Mouse (Mus musculus) olfactory bulb, adult 2 months (tissue): ENCODE measurements around the gene Coro1c.

ENCODE experiments used
- CTCF ChIP-seq: fragments of 200-500 bp; IDR thresholded peaks from 2 replicates; pipeline ENCODE4 v1.5.1; 2012; ENCODE audit warnings: low read depth, mild to moderate bottlenecking, low read length, moderate library complexity; ENCODE audit not compliant: insufficient read depth
- POLR2A ChIP-seq: fragments of 200-500 bp; IDR thresholded peaks from 2 replicates; pipeline ENCODE4 v1.6.1; 2012; ENCODE audit warnings: mild to moderate bottlenecking, low read depth, low read length, moderate library complexity; ENCODE audit not compliant: insufficient read depth

- TF ChIP-seq CTCF: no peak
- TF ChIP-seq POLR2A: no peak
Observed at GRCm38 (mm10) chr5:113828481-113828880, 80.1 kb downstream of the Coro1c start.
